Mouse (Mus musculus) brain, embryonic 14.5 days (tissue): ENCODE data around the gene Gm28035.

Source experiments
- CTCF ChIP-seq: fragments of 200-500 bp; IDR thresholded peaks from 2 replicates; pipeline ENCODE4 v1.5.1; 2012; ENCODE audit warnings: inconsistent platforms, mild to moderate bottlenecking, moderate library complexity, borderline replicate concordance; ENCODE audit not compliant: insufficient read depth, insufficient read length; ENCODE audit errors: extremely low read depth
- POLR2A ChIP-seq: fragments of 200-500 bp; IDR thresholded peaks from 2 replicates; pipeline ENCODE4 v1.6.1; 2012; ENCODE audit warnings: mild to moderate bottlenecking, inconsistent platforms, borderline replicate concordance; ENCODE audit not compliant: poor library complexity, insufficient read depth, insufficient read length, severe bottlenecking; ENCODE audit errors: extremely low read depth

GRCm38 (mm10) chr2:30215493-30215892, 24.9 kb upstream of the Gm28035 start:
- TF ChIP-seq CTCF (no peak), POLR2A (no peak)
